Mouse (Mus musculus) cerebellum, adult 9-11 months (tissue): Measurements from ENCODE around the gene Gm47969.

Experiments used
- DNase-seq: peaks from one replicate; pipeline ENCODE4 v3.0.0; 2022

Gene Gm47969

GRCm38 (mm10) chr1:83076190-83076917 lies 31.6 kb downstream of the Gm47969 start:
- DNase-seq, result no peak

- DNase-seq, result no peak
Observed at GRCm38 (mm10) chr1:83077016-83077415, 32.3 kb downstream of the Gm47969 start.

- no peak for DNase-seq
Observed at GRCm38 (mm10) chr1:83084790-83085189, 40.1 kb downstream of the Gm47969 start.

- DNase-seq, result no peak
Observed at GRCm38 (mm10) chr1:83091268-83091667, 46.5 kb downstream of the Gm47969 start.
